Mouse (Mus musculus) forebrain, embryonic 16.5 days (tissue): ENCODE measurements around the gene Abhd12b. TPM values are rescaled to one million over a fixed set of nuclear protein-coding genes. Genes with fewer than 3 reads are reported as not detected.
"Not testable (repeated sequence)": the region's sequence is repeated elsewhere in the genome, so short reads cannot be mapped to it uniquely, and the experiment has no call there.

Experiments
- ATAC-seq: fragments of 200-750 bp; cut with Nextera tagmentation; 2 replicates; pipeline ENCODE4 v1.8.0; 2017; ENCODE audit warnings: mild to moderate bottlenecking, moderate library complexity
- H3K27ac ChIP-seq: fragments of 300-500 bp; sonication (generic); 2 replicates; pipeline ENCODE4 v1.5.1; 2014; ENCODE audit warnings: low read length, control low read depth
- H3K27me3 ChIP-seq: fragments of 300-500 bp; sonication (generic); replicated peaks from 2 replicates; pipeline ENCODE4 v1.6.1; 2014; ENCODE audit warnings: low read length; ENCODE audit not compliant: control insufficient read depth, insufficient read depth
- H3K36me3 ChIP-seq: fragments of 300-500 bp; sonication (generic); 2 replicates; pipeline ENCODE4 v1.6.1; 2014; ENCODE audit not compliant: control insufficient read depth, insufficient read depth
- H3K4me1 ChIP-seq: fragments of 300-500 bp; sonication (generic); replicated peaks from 2 replicates; pipeline ENCODE4 v1.6.1; 2014; ENCODE audit warnings: low read length; ENCODE audit not compliant: control insufficient read depth, insufficient read depth
- H3K4me2 ChIP-seq: fragments of 300-500 bp; sonication (generic); 2 replicates; pipeline ENCODE4 v1.6.1; 2014; ENCODE audit warnings: mild to moderate bottlenecking, low read length, control low read depth
- H3K4me3 ChIP-seq: fragments of 300-500 bp; sonication (generic); replicated peaks from 2 replicates; pipeline ENCODE4 v1.5.1; 2014; ENCODE audit warnings: mild to moderate bottlenecking, low read length, control low read depth
- H3K9ac ChIP-seq: fragments of 300-500 bp; sonication (generic); replicated peaks from 2 replicates; pipeline ENCODE4 v1.6.1; 2014; ENCODE audit warnings: low read depth, low read length, control low read depth
- H3K9me3 ChIP-seq: fragments of 300-500 bp; sonication (generic); 2 replicates; pipeline ENCODE4 v1.6.1; 2016; ENCODE audit warnings: low read length; ENCODE audit not compliant: control insufficient read depth
- WGBS: fragments of 180-500 bp; shearing (Covaris S2); extraction: QIAGEN DNeasy Blood & Tissue Kit; methylation state at CpG from one replicate; pipeline ENCODE4 v1.1.7; 2014; 5-methylcytosine and 5-hydroxymethylcytosine counted together
- polyA plus RNA-seq: library from polyadenylated mRNA; unstranded; fragments of >200 nt; fragmentation: Nextera tagmentation; extraction: Ambion mirVana; gene quantifications from 2 replicates; pipeline ENCODE4 v1.2.1, GENCODE M21; 2015

Abhd12b gene
- polyA plus RNA-seq, 1 experiment from 2014 or later = not detected

DNA sequence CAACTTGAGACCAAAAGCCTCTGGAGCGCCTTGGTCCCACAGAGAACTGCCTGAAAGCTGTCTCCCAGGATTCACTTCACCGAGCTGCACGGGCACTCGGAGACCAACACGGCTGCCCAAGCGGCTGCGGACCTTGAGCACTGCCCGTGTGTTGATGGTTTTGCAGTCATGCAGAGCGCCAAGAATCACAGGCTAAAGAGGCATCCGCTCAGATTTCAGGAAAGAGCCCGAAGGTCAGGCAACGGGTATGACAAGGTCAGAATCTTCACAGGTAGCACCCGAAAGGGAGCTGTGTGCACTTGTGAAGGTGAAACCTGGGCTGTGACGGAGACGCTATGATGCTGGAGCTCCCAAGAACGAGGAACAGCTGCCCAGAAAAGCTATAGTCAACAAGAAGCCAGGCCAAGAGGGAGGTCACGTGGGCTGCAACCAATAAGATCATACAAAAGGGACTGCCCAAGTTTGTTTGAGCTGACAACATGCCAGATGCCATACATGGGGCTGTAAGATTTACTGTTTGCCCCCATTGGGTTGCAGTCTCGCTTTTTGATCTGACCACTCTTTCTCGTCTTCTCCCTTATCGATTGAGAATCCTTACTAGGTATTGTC lies 19.2 kb upstream of the Abhd12b start:
- H3K9ac ChIP-seq = no peak overlapping the region
- 93% methylated on average over 20 of the region's 20 CpGs for WGBS

DNA sequence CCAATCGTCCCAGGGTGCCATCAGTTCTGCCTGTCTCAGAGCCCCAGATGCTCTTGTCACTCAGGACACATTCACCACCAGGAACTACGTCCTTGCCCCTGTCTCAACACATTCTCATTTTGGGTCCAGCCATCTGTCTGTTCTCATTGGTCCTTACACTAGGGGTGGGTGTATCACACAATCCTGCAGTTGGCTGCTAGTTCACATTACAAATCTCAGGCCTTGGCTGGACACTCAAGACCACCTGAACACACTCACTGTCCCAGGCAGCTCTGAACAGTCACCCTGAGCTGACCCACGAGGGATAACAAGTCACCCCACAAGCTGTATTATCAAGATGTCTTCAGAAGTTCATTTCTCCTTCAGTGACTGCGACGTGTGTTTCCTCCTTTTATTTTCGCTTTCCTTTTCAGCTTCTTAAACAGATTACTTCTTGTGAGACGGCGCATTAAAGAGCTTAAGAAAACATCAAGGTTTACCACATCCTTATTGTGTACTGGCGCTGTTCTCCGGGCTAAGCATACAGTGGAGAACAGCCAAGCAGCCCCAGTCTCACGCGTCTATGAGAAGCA lies 17.7 kb upstream of the Abhd12b start:
- Histone ChIP-seq H3K9ac (no peak overlapping the region), H3K36me3 (no peaks in the 10 kb centered on the region), H3K4me2 (no peak overlapping the region), H3K9me3 (no peaks in the 10 kb centered on the region), H3K27me3 (no peaks in the 10 kb centered on the region), H3K4me3 (no peak overlapping the region), H3K4me1 (peaks cover 3% of the 10 kb centered on the region), H3K27ac (no peak overlapping the region)
- no peak for ATAC-seq
- 59% methylated on average over 12 of the region's 12 CpGs for WGBS

More for the DNA sequence above, 19.2 kb upstream of the Abhd12b start:
- H3K27ac ChIP-seq = no peak overlapping the region
- no peaks in the 10 kb centered on the region for H3K9me3 ChIP-seq
- no peak overlapping the region for H3K4me3 ChIP-seq
- no peak for ATAC-seq
- no peaks in the 10 kb centered on the region for H3K36me3 ChIP-seq
- no peak overlapping the region for H3K4me2 ChIP-seq
- H3K4me1 ChIP-seq = peaks cover 6% of the 10 kb centered on the region
- H3K27me3 ChIP-seq = no peaks in the 10 kb centered on the region

DNA sequence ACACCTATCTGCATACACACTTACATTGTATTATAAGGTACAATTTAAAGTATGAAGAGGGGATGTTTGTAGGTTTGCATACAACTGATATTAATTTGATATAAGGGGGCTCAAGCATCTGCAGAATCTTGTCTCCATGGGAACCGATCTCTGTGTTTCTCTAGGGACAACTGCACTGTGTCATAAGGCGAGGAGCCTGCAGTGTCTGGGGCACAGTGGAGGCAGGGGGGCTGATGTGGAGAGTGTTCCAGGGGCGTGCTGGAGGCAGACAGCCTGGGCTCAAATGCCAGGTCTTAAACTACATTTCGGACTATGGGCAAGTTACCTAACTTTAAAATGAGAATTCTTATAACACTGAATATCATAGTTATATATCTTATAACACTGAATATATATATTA lies 16.8 kb upstream of the Abhd12b start:
- H3K4me1 ChIP-seq = no peaks in the 10 kb centered on the region
- no peak overlapping the region for H3K4me3 ChIP-seq
- no peak overlapping the region for H3K4me2 ChIP-seq
- peak; percentile 45; the same call in 1 of the 2 replicates for ATAC-seq
- no peaks in the 10 kb centered on the region for H3K9me3 ChIP-seq
- no peak overlapping the region for H3K9ac ChIP-seq
- H3K27ac ChIP-seq = no peak overlapping the region
- no peaks in the 10 kb centered on the region for H3K36me3 ChIP-seq
- WGBS = 81% methylated on average over 4 of the region's 4 CpGs
- no peaks in the 10 kb centered on the region for H3K27me3 ChIP-seq

DNA sequence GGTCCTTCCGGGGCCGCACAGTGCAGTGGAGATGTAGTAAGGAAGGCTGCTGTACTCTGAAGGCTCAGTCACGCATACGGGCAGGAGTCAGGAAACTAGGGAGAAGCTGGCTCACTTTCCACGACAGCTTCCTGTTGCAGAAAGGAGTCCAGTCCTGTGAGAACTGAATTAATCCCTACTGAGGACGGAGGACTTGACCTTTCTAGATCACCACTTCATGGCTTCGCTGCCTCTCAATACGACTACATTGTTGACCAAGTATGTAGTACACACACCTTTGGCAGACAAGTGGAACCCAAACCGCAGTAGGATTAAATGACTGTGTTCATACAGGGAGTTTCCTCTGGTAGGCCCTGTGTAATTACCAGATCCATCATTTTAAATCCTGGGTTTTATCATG lies 16.3 kb upstream of the Abhd12b start:
- WGBS = 87% methylated on average over 9 of the region's 9 CpGs
- Histone ChIP-seq H3K9me3 (no peaks in the 10 kb centered on the region), H3K27ac (no peak overlapping the region), H3K4me2 (no peak overlapping the region), H3K4me1 (no peaks in the 10 kb centered on the region), H3K9ac (no peak overlapping the region), H3K27me3 (no peaks in the 10 kb centered on the region), H3K36me3 (no peaks in the 10 kb centered on the region), H3K4me3 (no peak overlapping the region)
- ATAC-seq = no peak

DNA sequence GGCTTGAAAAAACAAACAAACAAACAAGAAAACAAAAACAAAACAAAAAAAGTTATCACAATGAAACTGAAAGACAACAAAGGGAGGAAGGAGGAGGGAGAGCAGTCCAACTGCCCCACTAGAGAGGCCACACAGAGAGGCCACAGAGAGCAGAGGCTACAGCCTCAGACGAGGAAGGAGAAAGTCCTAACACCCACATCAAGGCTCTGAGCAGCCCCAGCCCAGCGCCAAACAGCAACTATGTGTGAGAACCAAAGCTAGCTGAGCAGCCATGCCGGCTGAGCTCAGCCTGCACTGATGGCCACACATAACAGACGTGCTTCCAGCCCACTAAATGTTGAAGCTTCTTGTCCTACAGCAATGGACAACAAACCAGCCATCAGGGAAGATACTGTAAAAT lies 14.1 kb upstream of the Abhd12b start:
- Histone ChIP-seq H3K9ac (no peak overlapping the region), H3K27me3 (no peaks in the 10 kb centered on the region), H3K9me3 (no peaks in the 10 kb centered on the region), H3K4me3 (no peak overlapping the region), H3K4me2 (no peak overlapping the region), H3K4me1 (no peaks in the 10 kb centered on the region), H3K36me3 (no peaks in the 10 kb centered on the region), H3K27ac (no peak overlapping the region)
- ATAC-seq = no peak
- WGBS = 76% methylated on average over 4 of the region's 4 CpGs

DNA sequence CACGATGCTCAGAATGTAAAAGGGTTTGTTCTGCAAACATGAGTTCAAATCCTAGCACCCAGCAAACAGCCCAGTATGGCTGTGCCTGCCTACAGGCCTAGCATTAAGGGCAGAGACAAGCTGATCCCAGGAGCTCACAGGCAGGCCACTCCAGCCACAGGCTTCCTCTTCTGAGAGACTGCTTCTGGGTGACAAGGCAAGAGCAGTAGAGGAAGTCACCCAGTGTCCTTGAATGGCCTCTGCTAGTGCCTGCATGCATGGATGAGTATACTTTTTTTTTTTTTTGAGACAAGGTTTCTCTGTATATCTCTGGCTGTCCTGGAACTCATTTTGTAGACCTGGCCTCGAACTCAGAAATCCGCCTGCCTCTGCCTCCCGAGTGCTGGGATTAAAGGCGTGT lies 13.4 kb upstream of the Abhd12b start:
- Histone ChIP-seq H3K4me1 (no peaks in the 10 kb centered on the region), H3K4me2 (no peak overlapping the region), H3K4me3 (no peak overlapping the region), H3K36me3 (no peaks in the 10 kb centered on the region), H3K9ac (no peak overlapping the region), H3K9me3 (no peaks in the 10 kb centered on the region), H3K27me3 (no peaks in the 10 kb centered on the region), H3K27ac (no peak overlapping the region)
- no peak for ATAC-seq
- 90% methylated on average over 5 of the region's 5 CpGs for WGBS

DNA sequence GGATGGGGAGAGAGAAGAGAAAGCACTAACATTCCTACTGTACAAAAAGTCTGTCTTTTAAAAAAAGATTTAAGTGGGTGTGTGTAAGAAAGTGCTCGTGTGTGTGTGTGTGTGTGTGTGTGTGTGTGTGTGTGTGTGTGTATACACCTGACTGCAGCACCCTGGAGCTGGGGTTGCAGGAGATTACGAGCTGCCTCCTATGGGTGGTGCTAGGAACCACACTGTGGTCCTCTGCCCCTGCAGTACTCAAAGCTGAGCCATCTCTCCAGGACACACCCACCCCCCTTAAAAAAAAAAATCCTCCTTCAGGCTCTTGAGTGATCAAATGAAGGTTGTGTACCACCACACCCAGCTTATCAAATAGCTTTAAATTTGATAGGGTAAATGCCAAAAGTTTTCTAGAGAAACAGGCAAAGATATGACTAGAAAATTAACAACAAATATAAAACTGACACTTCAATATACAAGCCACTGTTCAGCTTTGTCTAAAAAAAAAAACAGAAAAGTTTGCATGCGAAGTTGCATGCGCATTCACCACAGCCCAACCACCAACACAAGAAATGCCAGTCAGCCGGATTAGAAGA lies 12.9 kb upstream of the Abhd12b start:
- no peak overlapping the region for H3K4me2 ChIP-seq
- no peak overlapping the region for H3K4me3 ChIP-seq
- no peaks in the 10 kb centered on the region for H3K9me3 ChIP-seq
- H3K4me1 ChIP-seq = no peaks in the 10 kb centered on the region
- 86% methylated on average over 5 of the region's 5 CpGs for WGBS
- H3K27me3 ChIP-seq = no peaks in the 10 kb centered on the region
- no peak overlapping the region for H3K9ac ChIP-seq
- no peak overlapping the region for H3K27ac ChIP-seq
- H3K36me3 ChIP-seq = no peaks in the 10 kb centered on the region
- no peak for ATAC-seq

DNA sequence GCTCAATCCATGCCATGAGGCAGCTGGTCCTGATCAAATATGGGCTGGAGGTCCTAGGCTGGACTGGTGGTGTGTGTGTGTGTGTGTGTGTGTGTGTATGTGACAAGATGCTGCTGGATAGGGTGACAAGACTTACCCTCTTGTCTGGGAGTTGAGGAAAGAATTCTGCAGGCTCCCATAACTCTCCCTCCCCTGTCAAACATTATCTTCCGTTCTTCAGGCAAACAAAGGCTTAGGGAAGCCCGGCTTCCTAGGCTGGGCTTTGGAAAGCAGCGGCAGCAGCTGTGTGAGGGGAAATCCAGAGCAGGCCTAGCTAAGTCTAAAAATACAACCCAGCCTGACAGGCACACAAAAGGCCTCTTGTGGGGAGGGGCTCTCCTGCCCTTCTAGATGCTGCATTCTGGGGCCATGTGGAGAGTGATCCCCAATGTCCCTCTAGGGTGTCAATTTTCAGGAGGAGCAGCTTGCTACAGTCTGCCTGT lies 9.8 kb upstream of the Abhd12b start:
- 14% methylated on average over 3 of the region's 3 CpGs for WGBS
- H3K4me2 ChIP-seq, H3K4me1 ChIP-seq, H3K4me3 ChIP-seq, H3K9me3 ChIP-seq, H3K9ac ChIP-seq, H3K36me3 ChIP-seq, H3K27me3 ChIP-seq, H3K27ac ChIP-seq: not testable (repeated sequence)
- ATAC-seq = peak; percentile 36; the same call in 1 of the 2 replicates

DNA sequence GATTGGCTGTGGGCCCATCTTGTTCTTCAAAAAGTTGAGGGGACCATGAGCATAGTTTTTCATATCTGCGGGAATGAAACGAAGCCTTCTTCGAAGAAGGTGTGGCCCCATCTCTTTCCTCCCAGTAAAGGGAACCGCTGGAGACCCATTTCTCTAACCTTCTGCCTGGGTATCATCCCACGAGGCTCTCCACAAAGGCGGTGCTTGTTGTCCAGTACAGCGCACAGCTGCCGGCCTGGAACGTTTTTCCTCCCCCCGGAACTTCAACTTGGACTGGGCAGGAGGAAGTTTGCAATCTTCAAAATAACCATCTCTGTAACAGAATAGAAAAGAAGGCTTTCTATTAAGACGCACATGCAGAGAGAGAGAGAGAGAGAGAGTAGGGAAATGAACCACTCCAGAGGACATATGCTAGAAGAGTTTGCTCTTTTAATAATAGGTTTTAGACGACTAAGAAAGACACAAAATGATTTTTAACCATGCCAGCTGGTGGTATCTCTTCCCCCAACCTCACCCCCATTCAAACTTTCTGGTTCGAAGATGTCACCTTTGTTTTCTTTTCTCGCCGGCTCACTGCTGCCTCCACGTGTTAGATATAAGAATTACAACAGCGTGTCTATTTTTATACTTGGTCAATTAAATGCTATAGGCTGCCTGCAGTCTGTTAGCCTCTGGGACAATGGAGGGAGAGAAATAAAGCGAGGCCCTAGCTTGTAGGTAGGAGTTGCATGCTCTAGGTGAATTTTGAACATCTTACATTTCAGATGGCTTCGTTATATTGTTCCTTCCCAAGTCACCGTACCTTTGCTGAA lies 9.1 kb upstream of the Abhd12b start:
- Histone ChIP-seq H3K27me3 (no peaks in the 10 kb centered on the region), H3K4me2 (no peak overlapping the region), H3K36me3 (no peaks in the 10 kb centered on the region), H3K9me3 (no peaks in the 10 kb centered on the region), H3K4me1 (peaks cover 9% of the 10 kb centered on the region), H3K4me3 (no peak overlapping the region), H3K27ac (no peak overlapping the region), H3K9ac (no peak overlapping the region)
- WGBS = 50% methylated on average over 20 of the region's 20 CpGs
- 0 out of 2 replicates have a peak, but pooled peaks have one; percentile 16 for ATAC-seq
